Mouse (Mus musculus): ENCODE results near the gene Tenm4.

DNA sequence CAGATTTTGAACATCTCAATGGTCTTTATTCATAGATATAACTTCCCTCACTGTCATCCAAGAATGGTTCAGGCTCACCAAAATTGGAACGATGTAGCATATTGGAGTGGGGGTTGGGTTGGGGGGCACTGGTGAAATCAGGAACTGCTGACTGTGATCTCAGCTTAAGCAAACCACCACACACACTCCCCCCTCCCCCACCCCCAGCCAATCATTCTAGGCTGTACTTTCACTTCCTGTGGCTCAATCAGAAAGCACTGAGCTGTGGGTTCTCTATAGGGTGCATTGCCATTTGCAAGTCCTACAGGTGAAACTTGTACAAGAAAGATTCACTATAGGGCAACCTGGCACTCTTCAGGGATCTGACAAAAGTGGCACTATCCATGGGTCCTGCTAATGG is 559.3 kb downstream of the Tenm4 start:
- TF ChIP-seq E2F4 (IDR thresholded peaks at IDR 0.05; ENCODE audit: insufficient replicate concordance, low read depth, low read length): no peak
- no peak for TF ChIP-seq MAZ (IDR thresholded peaks at IDR 0.05; ENCODE audit: low read depth, low read length)
- TF ChIP-seq ZKSCAN1 (IDR thresholded peaks at IDR 0.05; ENCODE audit: borderline replicate concordance, low read depth, low read length): no peak
- TF ChIP-seq POLR2A (IDR thresholded peaks at IDR 0.05; ENCODE audit: low read depth, low read length): no peak
- TF ChIP-seq TCF12 (IDR thresholded peaks at IDR 0.05; ENCODE audit: low read depth, low read length): no peak
- no peak for TF ChIP-seq CTCF (conservative IDR thresholded peaks at IDR 0.05 in 1 of 2, IDR thresholded peaks at IDR 0.05 in 1 of 2; ENCODE audit: low read depth in 2 of 2, low read length in 2 of 2)
- TF ChIP-seq MAX (IDR thresholded peaks at IDR 0.05; ENCODE audit: low read length): no peak
- no peak for TF ChIP-seq MEF2A (IDR thresholded peaks at IDR 0.05; ENCODE audit: borderline replicate concordance, low read depth, low read length)

Measured in CH12.LX (cell line).